Mouse (Mus musculus): ENCODE measurements around the gene Dynlrb1. TPM values are rescaled to one million over a fixed set of nuclear protein-coding genes. Genes with fewer than 3 reads are reported as not detected.
A peak's percentile ranks its signal among the peaks of the same experiment; 100 is the strongest.

Dynlrb1 gene
- polyA plus RNA-seq, 1 experiment from 2014 or later = 339 TPM

DNA sequence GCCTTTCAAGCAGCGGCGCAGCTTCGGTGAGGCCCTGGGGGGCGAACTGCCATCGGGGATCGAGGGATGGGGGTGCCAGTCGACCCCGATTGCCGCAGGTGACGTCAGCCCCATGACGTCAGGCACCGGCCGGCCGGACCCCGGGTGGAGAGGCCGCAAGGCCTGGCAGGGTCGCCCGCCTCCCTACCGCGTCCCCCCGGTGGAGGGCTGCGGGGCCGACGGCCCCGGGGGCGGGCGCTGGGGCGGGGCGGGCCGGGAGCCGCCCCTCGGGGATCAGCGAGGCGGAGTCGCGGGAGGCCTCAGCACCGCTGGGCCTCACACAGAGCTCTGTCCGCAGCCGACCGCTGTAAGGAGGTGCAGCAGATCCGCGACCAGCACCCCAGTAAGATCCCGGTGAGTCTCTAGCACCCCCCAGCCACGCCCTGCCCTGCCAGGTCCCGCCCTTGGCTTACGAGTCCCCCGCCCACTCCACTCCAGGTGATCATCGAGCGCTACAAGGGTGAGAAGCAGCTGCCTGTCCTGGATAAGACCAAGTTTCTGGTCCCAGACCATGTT is 40.4 kb downstream of the Dynlrb1 start:
- WGBS = 1% methylated on average over 36 of the region's 49 CpGs
- Histone ChIP-seq H3K27ac (replicated peaks) (peak overlapping the region; percentile 98), H3K9ac (ENCODE audit: low read length) (peak overlapping the region; percentile 97), H3K4me2 (replicated peaks; ENCODE audit: low read depth) (peak overlapping the region; percentile 70), H3K36me3 (ENCODE audit: control insufficient read depth, insufficient read depth, low read length) (peaks cover 10% of the 10 kb centered on the region; the same call in 1 of the 2 replicates), H3K4me1 (replicated peaks; ENCODE audit: control insufficient read depth, insufficient read depth) (peaks cover 6% of the 10 kb centered on the region), H3K9me3 (ENCODE audit: control insufficient read depth, low read length) (no peaks in the 10 kb centered on the region), H3K27me3 (ENCODE audit: control insufficient read depth, insufficient read depth, low read length) (no peaks in the 10 kb centered on the region), H3K4me3 (ENCODE audit: low read depth, low read length) (peak overlapping the region; percentile 96)
- ATAC-seq (ENCODE audit: low FRiP score, low TSS enrichment) (peak; percentile 86), DNase-seq (ENCODE audit: low spot score) (peak; percentile 78)
- TF ChIP-seq CTCF (IDR thresholded peaks at IDR 0.05; ENCODE audit: low read depth) = no peak
- no peak for TF ChIP-seq EP300 (optimal IDR thresholded peaks at IDR 0.05)

GRCm38 (mm10) chr2:155277721-155278120 is 41.4 kb downstream of the Dynlrb1 start:
- H3K4me1 ChIP-seq (replicated peaks; ENCODE audit: control insufficient read depth, insufficient read depth) = peaks cover 6% of the 10 kb centered on the region
- DNase-seq (ENCODE audit: low spot score) (no peak), ATAC-seq (ENCODE audit: low FRiP score, low TSS enrichment) (no peak)
- no peak for TF ChIP-seq EP300 (optimal IDR thresholded peaks at IDR 0.05)
- TF ChIP-seq CTCF (IDR thresholded peaks at IDR 0.05; ENCODE audit: low read depth) = no peak
- WGBS = 66% methylated on average over 2 of the region's 2 CpGs
- H3K4me3 ChIP-seq (ENCODE audit: low read depth, low read length) = no peak overlapping the region
- H3K4me2 ChIP-seq (replicated peaks; ENCODE audit: low read depth) = peak overlapping the region; percentile 70
- H3K36me3 ChIP-seq (ENCODE audit: control insufficient read depth, insufficient read depth, low read length) = peaks cover 11% of the 10 kb centered on the region; the same call in 1 of the 2 replicates
- peak overlapping the region; percentile 98 for H3K27ac ChIP-seq (replicated peaks)
- H3K9me3 ChIP-seq (ENCODE audit: control insufficient read depth, low read length) = no peaks in the 10 kb centered on the region
- H3K27me3 ChIP-seq (ENCODE audit: control insufficient read depth, insufficient read depth, low read length) = no peaks in the 10 kb centered on the region
- H3K9ac ChIP-seq (ENCODE audit: low read length) = peak overlapping the region; percentile 97; the same call in 1 of the 2 replicates

DNA sequence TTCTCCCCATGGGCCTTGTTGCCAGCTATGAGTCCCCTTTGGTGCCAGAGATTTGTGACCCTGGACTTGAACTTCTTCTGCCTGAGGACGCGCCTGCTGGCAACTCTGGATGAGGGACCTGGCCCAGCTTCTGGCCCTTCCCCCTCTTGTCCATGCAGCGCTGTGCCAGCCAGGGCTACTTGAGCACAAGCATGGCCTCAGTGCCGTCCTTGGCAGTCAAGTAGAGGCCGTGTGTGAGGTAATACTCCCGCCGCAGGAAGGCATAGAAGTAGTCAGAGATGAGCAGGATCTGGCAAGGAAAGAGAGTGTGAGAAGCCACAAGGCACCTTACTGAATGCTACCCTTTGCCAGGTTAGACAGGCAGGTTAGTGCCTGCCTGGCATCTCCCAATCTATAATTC is 42.0 kb downstream of the Dynlrb1 start:
- WGBS = 86% methylated on average over 7 of the region's 7 CpGs

GRCm38 (mm10) chr2:155279163-155279562 is 42.8 kb downstream of the Dynlrb1 start:
- WGBS = 92% methylated on average over 4 of the region's 4 CpGs
- no peak for TF ChIP-seq CTCF (IDR thresholded peaks at IDR 0.05; ENCODE audit: low read depth)
- TF ChIP-seq EP300 (optimal IDR thresholded peaks at IDR 0.05) = no peak
- ATAC-seq (ENCODE audit: low FRiP score, low TSS enrichment) = no peak

More for the DNA sequence above, 42.0 kb downstream of the Dynlrb1 start:
- H3K36me3 ChIP-seq (ENCODE audit: control insufficient read depth, insufficient read depth, low read length) = peaks cover 11% of the 10 kb centered on the region; the same call in 1 of the 2 replicates
- DNase-seq (ENCODE audit: low spot score) (no peak), ATAC-seq (ENCODE audit: low FRiP score, low TSS enrichment) (no peak)
- no peaks in the 10 kb centered on the region for H3K27me3 ChIP-seq (ENCODE audit: control insufficient read depth, insufficient read depth, low read length)
- H3K27ac ChIP-seq (replicated peaks) = no peak overlapping the region
- no peaks in the 10 kb centered on the region for H3K9me3 ChIP-seq (ENCODE audit: control insufficient read depth, low read length)
- no peak overlapping the region for H3K9ac ChIP-seq (ENCODE audit: low read length)
- TF ChIP-seq CTCF (IDR thresholded peaks at IDR 0.05; ENCODE audit: low read depth) (no peak), EP300 (optimal IDR thresholded peaks at IDR 0.05) (no peak)
- no peak overlapping the region for H3K4me3 ChIP-seq (ENCODE audit: low read depth, low read length)
- no peak overlapping the region for H3K4me2 ChIP-seq (replicated peaks; ENCODE audit: low read depth)
- peaks cover 6% of the 10 kb centered on the region for H3K4me1 ChIP-seq (replicated peaks; ENCODE audit: control insufficient read depth, insufficient read depth)

DNA sequence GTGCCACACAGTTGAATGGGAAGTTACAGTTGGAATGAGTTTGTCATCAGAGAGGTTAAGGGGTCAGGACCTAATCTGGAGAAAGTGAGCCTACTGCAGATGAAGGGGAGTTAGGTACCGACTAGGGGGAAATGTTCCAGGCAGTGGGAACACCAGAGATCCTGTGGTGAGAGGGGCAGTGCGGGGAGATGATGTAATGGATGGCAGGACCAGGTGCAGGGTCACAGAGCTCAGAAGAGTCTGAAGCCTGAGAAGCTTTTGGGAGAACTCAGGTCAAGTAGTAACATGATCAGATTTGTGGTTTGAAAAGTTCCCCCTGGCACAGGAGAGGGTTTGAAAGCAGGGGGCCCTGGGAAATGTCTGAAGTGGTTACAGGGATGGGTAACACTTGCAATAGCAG is 43.8 kb downstream of the Dynlrb1 start:
- 74% methylated on average over 2 of the region's 2 CpGs for whole genome bisulfite sequencing
- ATAC-seq (ENCODE audit: low FRiP score, low TSS enrichment) (no peak), DNase-seq (ENCODE audit: low spot score) (no peak)
- no peak overlapping the region for H3K27ac ChIP-seq (replicated peaks)
- no peaks in the 10 kb centered on the region for H3K9me3 ChIP-seq (ENCODE audit: control insufficient read depth, low read length)
- H3K27me3 ChIP-seq (ENCODE audit: control insufficient read depth, insufficient read depth, low read length) = no peaks in the 10 kb centered on the region
- H3K4me2 ChIP-seq (replicated peaks; ENCODE audit: low read depth) = no peak overlapping the region
- peaks cover 6% of the 10 kb centered on the region for H3K4me1 ChIP-seq (replicated peaks; ENCODE audit: control insufficient read depth, insufficient read depth)
- no peak overlapping the region for H3K9ac ChIP-seq (ENCODE audit: low read length)
- TF ChIP-seq CTCF (IDR thresholded peaks at IDR 0.05; ENCODE audit: low read depth) = no peak
- no peak for TF ChIP-seq EP300 (optimal IDR thresholded peaks at IDR 0.05)
- peaks cover 11% of the 10 kb centered on the region; the same call in 1 of the 2 replicates for H3K36me3 ChIP-seq (ENCODE audit: control insufficient read depth, insufficient read depth, low read length)
- H3K4me3 ChIP-seq (ENCODE audit: low read depth, low read length) = no peak overlapping the region

More at GRCm38 (mm10) chr2:155279163-155279562, 42.8 kb downstream of the Dynlrb1 start:
- Histone ChIP-seq H3K4me2 (replicated peaks; ENCODE audit: low read depth) (no peak overlapping the region), H3K36me3 (ENCODE audit: control insufficient read depth, insufficient read depth, low read length) (peaks cover 11% of the 10 kb centered on the region; the same call in 1 of the 2 replicates), H3K4me3 (ENCODE audit: low read depth, low read length) (no peak overlapping the region), H3K4me1 (replicated peaks; ENCODE audit: control insufficient read depth, insufficient read depth) (peaks cover 6% of the 10 kb centered on the region), H3K27me3 (ENCODE audit: control insufficient read depth, insufficient read depth, low read length) (no peaks in the 10 kb centered on the region), H3K27ac (replicated peaks) (no peak overlapping the region), H3K9me3 (ENCODE audit: control insufficient read depth, low read length) (no peaks in the 10 kb centered on the region), H3K9ac (ENCODE audit: low read length) (no peak overlapping the region)
- no peak for DNase-seq (ENCODE audit: low spot score)

GRCm38 (mm10) chr2:155283793-155284192 is 47.5 kb downstream of the Dynlrb1 start:
- H3K9me3 ChIP-seq (ENCODE audit: control insufficient read depth, low read length) = no peaks in the 10 kb centered on the region
- DNase-seq (ENCODE audit: low spot score) = no peak
- WGBS = 73% methylated on average over 4 of the region's 4 CpGs
- peak overlapping the region; percentile 78 for H3K27ac ChIP-seq (replicated peaks)
- peaks cover 7% of the 10 kb centered on the region for H3K36me3 ChIP-seq (ENCODE audit: control insufficient read depth, insufficient read depth, low read length)
- ATAC-seq (ENCODE audit: low FRiP score, low TSS enrichment) = no peak
- no peak overlapping the region for H3K9ac ChIP-seq (ENCODE audit: low read length)
- no peak overlapping the region for H3K4me2 ChIP-seq (replicated peaks; ENCODE audit: low read depth)
- no peak overlapping the region for H3K4me3 ChIP-seq (ENCODE audit: low read depth, low read length)
- H3K4me1 ChIP-seq (replicated peaks; ENCODE audit: control insufficient read depth, insufficient read depth) = no peaks in the 10 kb centered on the region
- no peak for TF ChIP-seq EP300 (optimal IDR thresholded peaks at IDR 0.05)
- TF ChIP-seq CTCF (IDR thresholded peaks at IDR 0.05; ENCODE audit: low read depth) = no peak
- H3K27me3 ChIP-seq (ENCODE audit: control insufficient read depth, insufficient read depth, low read length) = no peaks in the 10 kb centered on the region
